Mouse (Mus musculus) olfactory bulb, adult 2 months (tissue): ENCODE data around the gene Farsb. TPM values are rescaled to one million over a fixed set of nuclear protein-coding genes. Genes with fewer than 3 reads are reported as not detected.

ENCODE experiments used
- H3K27ac ChIP-seq: fragments of 200-500 bp; 2 replicates; pipeline ENCODE4 v1.5.1; 2012; ENCODE audit warnings: low read depth, low read length; ENCODE audit not compliant: insufficient read depth
- H3K4me1 ChIP-seq: fragments of 200-500 bp; 2 replicates; pipeline ENCODE4 v1.6.1; 2012; ENCODE audit warnings: low read length; ENCODE audit not compliant: control insufficient read depth, insufficient read depth
- H3K4me3 ChIP-seq: fragments of 200-500 bp; 2 replicates; pipeline ENCODE4 v1.5.1; 2012; ENCODE audit warnings: mild to moderate bottlenecking, low read depth, low read length, moderate library complexity; ENCODE audit not compliant: insufficient read depth
- CTCF ChIP-seq: fragments of 200-500 bp; IDR thresholded peaks from 2 replicates; pipeline ENCODE4 v1.5.1; 2012; ENCODE audit warnings: low read depth, mild to moderate bottlenecking, low read length, moderate library complexity; ENCODE audit not compliant: insufficient read depth
- POLR2A ChIP-seq: fragments of 200-500 bp; IDR thresholded peaks from 2 replicates; pipeline ENCODE4 v1.6.1; 2012; ENCODE audit warnings: mild to moderate bottlenecking, low read depth, low read length, moderate library complexity; ENCODE audit not compliant: insufficient read depth
- WGBS: fragments of 180-500 bp; shearing (Covaris S2); methylation state at CpG from one replicate; pipeline ENCODE4 v1.1.7; 2018; 5-methylcytosine and 5-hydroxymethylcytosine counted together
- polyA plus RNA-seq: library from polyadenylated mRNA; stranded (reverse); fragments of >200 nt; gene quantifications from 2 replicates; pipeline ENCODE4 v1.2.4, GENCODE M21; 2012; ENCODE audit warnings: low replicate concordance; ENCODE audit not compliant: missing spikeins, insufficient read depth, insufficient read length

Gene Farsb
- polyA plus RNA-seq, 1 experiment: not detected

- H3K4me1 ChIP-seq: no peaks in the 10 kb centered on the region
- no peak for TF ChIP-seq CTCF
- TF ChIP-seq POLR2A: no peak
- no peak overlapping the region for H3K27ac ChIP-seq
- no peak overlapping the region for H3K4me3 ChIP-seq
- WGBS: 76% methylated on average over 4 of the region's 4 CpGs
Observed at GRCm38 (mm10) chr1:78380950-78381349, 107.7 kb downstream of the Farsb start.

DNA sequence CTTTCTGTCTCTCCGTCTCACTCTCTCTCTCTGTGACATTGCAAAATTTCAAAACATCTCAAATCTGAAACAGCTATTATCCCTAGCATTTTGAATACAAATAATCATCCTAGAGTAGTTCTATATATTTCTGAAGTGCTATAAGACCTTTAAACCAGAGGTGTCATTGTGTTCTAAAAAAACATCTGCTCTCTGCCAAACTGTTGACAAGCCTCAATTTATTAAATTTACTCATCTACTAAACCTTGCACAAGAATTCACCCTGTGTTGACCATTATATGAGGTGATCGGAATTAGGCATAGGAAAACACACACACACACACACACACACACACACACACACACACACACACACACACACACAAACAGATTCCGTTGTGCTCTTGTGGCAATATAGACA lies 113.6 kb downstream of the Farsb start:
- TF ChIP-seq CTCF (no peak), POLR2A (no peak)
- 97% methylated on average over 3 of the region's 3 CpGs for WGBS
- no peaks in the 10 kb centered on the region for H3K4me1 ChIP-seq

GRCm38 (mm10) chr1:78373836-78374235 lies 114.9 kb downstream of the Farsb start:
- no peaks in the 10 kb centered on the region for H3K4me1 ChIP-seq
- TF ChIP-seq CTCF: no peak
- no peak for TF ChIP-seq POLR2A
- H3K4me3 ChIP-seq: no peak overlapping the region
- 96% methylated on average over 5 of the region's 5 CpGs for WGBS
- H3K27ac ChIP-seq: no peak overlapping the region

More for the DNA sequence above, 113.6 kb downstream of the Farsb start:
- H3K4me3 ChIP-seq: no peak overlapping the region
- H3K27ac ChIP-seq: no peak overlapping the region

- TF ChIP-seq CTCF (no peak), POLR2A (no peak)
- WGBS: 86% methylated on average over 9 of the region's 9 CpGs
- Histone ChIP-seq H3K4me3 (no peak overlapping the region), H3K27ac (no peak overlapping the region), H3K4me1 (no peaks in the 10 kb centered on the region)
Observed at GRCm38 (mm10) chr1:78372316-78372715, 116.4 kb downstream of the Farsb start.

GRCm38 (mm10) chr1:78371569-78372236 lies 117.0 kb downstream of the Farsb start:
- 86% methylated on average over 2 of the region's 2 CpGs for WGBS
- TF ChIP-seq POLR2A: no peak
- no peak for TF ChIP-seq CTCF
- no peak overlapping the region for H3K27ac ChIP-seq
- no peaks in the 10 kb centered on the region for H3K4me1 ChIP-seq
- no peak overlapping the region for H3K4me3 ChIP-seq

GRCm38 (mm10) chr1:78370121-78370520 lies 118.6 kb downstream of the Farsb start:
- TF ChIP-seq CTCF (no peak), POLR2A (no peak)
- no peaks in the 10 kb centered on the region; the same call in 1 of the 2 replicates for H3K4me1 ChIP-seq
- H3K4me3 ChIP-seq: no peak overlapping the region
- H3K27ac ChIP-seq: no peak overlapping the region
- 79% methylated on average over 6 of the region's 6 CpGs for WGBS

Other genes starting within 250 kb of the Farsb start
- gene Sgpp2, start 178.6 kb downstream of the Farsb start, polyA plus RNA-seq: not detected in 2 replicates
- not detected in 2 replicates for gene Mogat1, start 22.1 kb upstream of the Farsb start, polyA plus RNA-seq
- gene BC035947, start 23.3 kb upstream of the Farsb start, polyA plus RNA-seq: not detected in 2 replicates
- 297 TPM in 1 of 2 replicates, not detected in the other for gene Acsl3, start 168.9 kb upstream of the Farsb start, polyA plus RNA-seq
- not detected in 2 replicates for gene Utp14b, start 169.1 kb upstream of the Farsb start, polyA plus RNA-seq